Mouse (Mus musculus): ENCODE data around the gene 2310061N02Rik.
"Not testable (repeated sequence)": the region's sequence is repeated elsewhere in the genome, so short reads cannot be mapped to it uniquely, and the experiment has no call there.

The 2310061N02Rik gene

GRCm38 (mm10) chr16:88707496-88708012 lies at the start of gene 2310061N02Rik:
TSS of gene 2310061N02Rik (minus strand) at chr16:88707962.
- DNase-seq: no peak

GRCm38 (mm10) chr16:88751535-88751934 lies 43.8 kb upstream of the 2310061N02Rik start, which contains the start of gene Krtap13:
TSS of gene Krtap13 (minus strand) at chr16:88751635.
- not testable (repeated sequence) for DNase-seq

- DNase-seq: no peak
These were observed 40.2 kb upstream of the 2310061N02Rik start for GRCm38 (mm10) chr16:88747943-88748342.

- DNase-seq: no peak
These were observed 37.1 kb upstream of the 2310061N02Rik start for GRCm38 (mm10) chr16:88744750-88745340.

GRCm38 (mm10) chr16:88735391-88735790 lies 27.6 kb upstream of the 2310061N02Rik start:
- no peak for DNase-seq

GRCm38 (mm10) chr16:88728812-88729275 lies 21.1 kb upstream of the 2310061N02Rik start, which contains the start of gene Krtap13-1:
TSS of gene Krtap13-1 (plus strand) at chr16:88728862.
- DNase-seq: no peak

- no peak for DNase-seq
These were observed 12.3 kb upstream of the 2310061N02Rik start for GRCm38 (mm10) chr16:88720031-88720430.

- DNase-seq: no peak
These were observed 8.8 kb upstream of the 2310061N02Rik start for GRCm38 (mm10) chr16:88716549-88716948.

- no peak for DNase-seq
These were observed 3.5 kb upstream of the 2310061N02Rik start for GRCm38 (mm10) chr16:88711245-88711644.

GRCm38 (mm10) chr16:88710757-88711156 lies 3.0 kb upstream of the 2310061N02Rik start:
- no peak for DNase-seq

- DNase-seq: peak; percentile 84
These were observed 6.5 kb downstream of the 2310061N02Rik start for GRCm38 (mm10) chr16:88701072-88701864.

- no peak for DNase-seq
These were observed 11.5 kb downstream of the 2310061N02Rik start for GRCm38 (mm10) chr16:88696256-88696655.

GRCm38 (mm10) chr16:88681282-88681681 lies 26.5 kb downstream of the 2310061N02Rik start:
- no peak for DNase-seq

GRCm38 (mm10) chr16:88679099-88679498 lies 28.7 kb downstream of the 2310061N02Rik start:
- DNase-seq: no peak

GRCm38 (mm10) chr16:88671571-88671970 lies 36.2 kb downstream of the 2310061N02Rik start, which contains the start of gene Krtap27-1:
TSS of gene Krtap27-1 (minus strand) at chr16:88671671.
- no peak for DNase-seq

GRCm38 (mm10) chr16:88657426-88657825 lies 50.3 kb downstream of the 2310061N02Rik start:
- DNase-seq: peak; percentile 9

Measured in thymus, postnatal 14 days (tissue).